Mouse (Mus musculus) WW6 (cell line): ENCODE results near the gene Hba-a1.
"Not testable (repeated sequence)": the region's sequence is repeated elsewhere in the genome, so short reads cannot be mapped to it uniquely, and the experiment has no call there.

Experiments used
- DNase-seq: peaks from one replicate; pipeline ENCODE4 v3.0.0-alpha.2; 2013; ENCODE audit warnings: low read depth, low spot score

Hba-a1 gene

GRCm38 (mm10) chr11:32296203-32296602 is 12.9 kb downstream of the Hba-a1 start, which contains the start of gene Hba-a2:
Gene Hba-a2, plus strand, starts transcription at chr11:32296489.
- not testable (repeated sequence) for DNase-seq

- not testable (repeated sequence) for DNase-seq
Measured at GRCm38 (mm10) chr11:32297417-32297816, 14.1 kb downstream of the Hba-a1 start.

GRCm38 (mm10) chr11:32297866-32298531 is 14.7 kb downstream of the Hba-a1 start:
- DNase-seq: no peak

- DNase-seq: no peak
Measured at GRCm38 (mm10) chr11:32298532-32298918, 15.2 kb downstream of the Hba-a1 start.

- DNase-seq: not testable (repeated sequence)
Measured at GRCm38 (mm10) chr11:32299865-32300264, 16.6 kb downstream of the Hba-a1 start, which contains the start of gene Hbq1a. Gene Hbq1a, plus strand, starts transcription at chr11:32300069.

- DNase-seq: no peak
Measured at GRCm38 (mm10) chr11:32300279-32301267, 17.3 kb downstream of the Hba-a1 start.

GRCm38 (mm10) chr11:32301506-32301905 is 18.2 kb downstream of the Hba-a1 start:
- no peak for DNase-seq

GRCm38 (mm10) chr11:32302824-32303419 is 19.6 kb downstream of the Hba-a1 start:
- no peak for DNase-seq

GRCm38 (mm10) chr11:32303455-32303854 is 20.1 kb downstream of the Hba-a1 start:
- no peak for DNase-seq

GRCm38 (mm10) chr11:32307006-32307405 is 23.7 kb downstream of the Hba-a1 start:
- no peak for DNase-seq

- DNase-seq: no peak
Measured at GRCm38 (mm10) chr11:32309446-32309845, 26.1 kb downstream of the Hba-a1 start.

GRCm38 (mm10) chr11:32309928-32310327 is 26.6 kb downstream of the Hba-a1 start:
- no peak for DNase-seq

- DNase-seq: no peak
Measured at GRCm38 (mm10) chr11:32316009-32316408, 32.7 kb downstream of the Hba-a1 start.

- no peak for DNase-seq
Measured at GRCm38 (mm10) chr11:32320507-32321195, 37.3 kb downstream of the Hba-a1 start.

GRCm38 (mm10) chr11:32321196-32321565 is 37.9 kb downstream of the Hba-a1 start:
- peak; percentile 68 for DNase-seq

- peak; percentile 79 for DNase-seq
Measured at GRCm38 (mm10) chr11:32324609-32325008, 41.3 kb downstream of the Hba-a1 start.

- DNase-seq: no peak
Measured at GRCm38 (mm10) chr11:32331075-32331474, 47.8 kb downstream of the Hba-a1 start.

GRCm38 (mm10) chr11:32331861-32332260 is 48.5 kb downstream of the Hba-a1 start:
- no peak for DNase-seq

- DNase-seq: no peak
Measured at GRCm38 (mm10) chr11:32333235-32333634, 49.9 kb downstream of the Hba-a1 start.
